Mouse (Mus musculus) embryo, embryonic 11.5 days (tissue): ENCODE measurements at regions not wholly inside any gene's neighbourhood (a gene's known extent, or its start where the extent isn't known, plus 50 kb on each side); places are given as distances from the start of the nearest gene placed in this dataset.

Experiments used
- DNase-seq: peaks from one replicate; pipeline ENCODE4 v3.0.0-alpha.2; 2012; ENCODE audit warnings: low read depth, low spot score

DNA sequence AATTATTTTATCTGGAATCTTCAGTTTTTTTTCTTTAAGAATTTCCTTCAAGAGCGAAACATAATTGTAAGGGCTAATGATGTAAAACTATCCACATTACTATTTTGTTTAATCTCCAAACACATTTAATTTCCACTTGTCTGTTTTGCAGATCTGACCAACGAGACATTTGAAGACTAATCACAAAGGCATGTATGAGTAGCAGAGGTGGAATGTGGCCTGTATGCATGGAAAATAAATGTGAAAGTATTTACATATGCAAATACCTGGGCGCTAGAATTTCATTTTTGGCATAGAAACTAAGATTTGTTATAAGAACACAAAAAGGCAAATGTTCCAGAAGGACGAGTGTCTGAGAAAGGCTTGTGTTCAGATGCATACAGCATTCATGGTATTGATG, 375.2 kb downstream of the Efnb2 start:
- DNase-seq: no peak

DNA sequence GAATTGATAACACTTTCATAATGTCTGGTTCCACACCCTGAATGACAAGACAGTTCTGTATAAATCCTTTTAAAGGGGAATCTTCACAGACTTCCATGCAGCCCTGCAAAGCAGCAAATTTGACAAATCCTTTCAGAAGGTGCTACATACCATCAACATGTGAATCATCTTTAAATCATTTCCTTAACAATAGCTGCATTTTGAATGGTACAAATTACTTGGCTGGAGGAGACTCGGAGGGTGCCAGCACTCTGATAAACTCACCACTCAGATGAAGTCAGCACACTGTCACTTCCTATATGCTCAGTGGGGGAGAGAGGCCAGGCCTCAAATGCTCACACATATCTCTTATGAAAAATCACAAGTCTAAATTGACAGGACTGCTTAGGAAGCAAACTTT, 386.1 kb downstream of the Efnb2 start:
- DNase-seq: no peak

DNA sequence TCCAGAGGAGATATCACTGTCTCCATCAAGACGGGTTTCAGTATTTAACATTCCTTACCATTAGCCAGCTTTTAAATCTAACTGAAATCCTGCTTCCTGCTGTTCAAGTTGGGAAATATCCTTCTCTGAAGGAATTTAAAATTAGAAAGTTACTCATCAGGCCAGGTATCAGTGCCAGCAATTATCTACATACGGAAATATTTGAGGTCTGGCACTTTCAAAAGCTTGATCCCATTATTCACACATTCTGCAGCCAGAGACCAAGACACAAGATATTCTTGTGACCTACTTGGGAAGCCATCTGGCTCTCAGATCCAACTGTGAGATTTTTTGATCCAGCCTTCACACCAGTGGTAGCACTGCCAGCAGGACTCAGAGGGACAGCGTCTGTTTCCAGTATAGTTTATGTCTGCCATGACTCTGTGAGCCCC, 386.8 kb downstream of the Efnb2 start:
- DNase-seq: no peak

DNA sequence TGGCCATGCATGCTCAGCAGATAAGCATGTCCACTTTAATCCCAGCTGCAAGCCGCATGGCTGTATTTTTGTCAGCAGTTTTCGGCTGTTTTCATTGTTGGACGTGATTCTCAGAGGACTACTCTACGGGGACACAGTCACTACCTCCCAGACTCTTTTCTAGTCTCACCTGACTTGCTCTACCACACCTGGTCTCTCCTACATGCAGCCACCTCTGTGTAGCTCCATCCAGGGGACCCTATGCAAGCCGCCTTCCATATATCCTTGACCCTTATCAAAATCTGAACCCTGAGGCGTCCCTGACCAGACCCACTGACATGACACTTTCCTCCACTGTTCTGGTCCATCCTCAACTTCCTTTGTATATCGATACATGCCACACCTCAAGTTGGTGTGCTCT, 402.2 kb downstream of the Efnb2 start:
- DNase-seq: no peak

DNA sequence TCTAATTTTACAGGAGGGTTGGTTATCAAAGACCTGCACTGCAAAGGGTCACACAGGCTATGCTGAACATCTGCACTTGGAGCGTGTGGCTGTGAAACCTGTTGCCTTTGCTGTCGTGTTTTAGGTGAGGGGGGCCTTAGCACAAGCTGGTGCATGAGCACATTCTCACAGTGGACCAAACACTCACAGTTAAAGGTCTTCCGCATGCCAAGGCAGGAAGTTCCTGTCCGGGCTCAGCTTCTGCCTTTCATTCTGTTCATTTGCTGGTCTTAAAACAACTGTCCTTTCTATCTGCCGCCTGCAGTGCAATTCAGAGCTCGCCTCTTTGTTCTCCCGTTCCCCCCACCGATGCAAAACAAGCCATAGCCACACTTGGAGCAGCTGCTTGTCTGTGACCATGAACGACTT, 402.8 kb downstream of the Efnb2 start:
- DNase-seq: no peak

DNA sequence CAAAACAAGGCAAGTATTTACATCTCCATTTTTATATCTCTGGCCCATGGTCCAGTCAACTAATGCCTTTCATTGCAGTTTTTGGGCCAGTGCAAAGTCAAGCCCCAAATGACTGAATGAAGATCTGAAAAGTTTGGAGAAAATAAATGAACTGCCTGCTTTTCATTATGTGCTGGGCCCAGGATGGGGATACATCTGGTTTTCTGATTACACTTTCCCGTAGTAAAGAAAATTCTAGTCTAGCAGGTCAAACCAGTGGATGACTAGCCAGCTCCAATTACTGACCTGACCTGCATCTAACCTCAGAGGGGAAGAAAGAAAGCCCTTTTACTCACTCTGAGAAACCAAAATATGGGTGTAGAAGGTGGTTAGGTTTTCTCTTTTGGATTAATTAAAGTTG, 404.7 kb downstream of the Efnb2 start:
- DNase-seq: no peak

DNA sequence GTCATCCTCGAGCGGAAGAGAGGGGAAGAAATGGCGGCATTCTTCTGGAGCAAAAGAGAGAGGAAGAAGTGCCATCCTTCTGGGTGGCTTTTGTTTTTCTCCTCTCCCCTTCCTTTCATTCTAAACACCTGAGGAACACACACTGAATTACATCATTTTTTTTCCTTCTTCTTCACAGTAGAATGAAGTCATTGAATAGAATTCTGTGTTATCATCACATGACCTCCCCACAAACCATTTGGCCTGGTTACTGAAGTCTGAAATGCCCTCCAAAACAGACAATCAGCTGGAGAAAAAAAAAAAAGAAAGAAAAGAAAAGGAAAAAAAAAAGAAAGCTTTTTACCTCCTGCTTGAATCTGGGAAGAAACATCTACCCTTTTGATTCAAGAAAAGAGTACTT, 406.6 kb downstream of the Efnb2 start:
- no peak for DNase-seq

DNA sequence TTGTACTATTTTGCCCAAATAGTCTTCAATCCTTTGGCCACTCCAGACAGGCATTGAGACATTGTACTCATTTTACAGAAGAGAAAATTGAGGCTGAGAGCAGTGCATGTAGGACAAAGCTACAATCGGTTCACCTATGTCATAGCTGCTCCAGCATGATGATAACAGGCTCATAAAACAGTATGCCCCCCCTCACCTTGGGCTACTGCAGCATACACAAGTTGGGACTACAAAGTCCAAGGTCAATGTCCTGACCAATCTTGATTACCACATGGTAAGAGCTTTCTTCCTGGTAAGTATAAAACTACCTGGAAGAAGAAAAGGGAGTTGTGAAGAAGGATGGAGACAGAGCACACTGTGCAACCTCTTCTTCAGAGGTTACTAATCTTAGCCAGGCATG, 416.4 kb downstream of the Efnb2 start:
- DNase-seq: no peak

DNA sequence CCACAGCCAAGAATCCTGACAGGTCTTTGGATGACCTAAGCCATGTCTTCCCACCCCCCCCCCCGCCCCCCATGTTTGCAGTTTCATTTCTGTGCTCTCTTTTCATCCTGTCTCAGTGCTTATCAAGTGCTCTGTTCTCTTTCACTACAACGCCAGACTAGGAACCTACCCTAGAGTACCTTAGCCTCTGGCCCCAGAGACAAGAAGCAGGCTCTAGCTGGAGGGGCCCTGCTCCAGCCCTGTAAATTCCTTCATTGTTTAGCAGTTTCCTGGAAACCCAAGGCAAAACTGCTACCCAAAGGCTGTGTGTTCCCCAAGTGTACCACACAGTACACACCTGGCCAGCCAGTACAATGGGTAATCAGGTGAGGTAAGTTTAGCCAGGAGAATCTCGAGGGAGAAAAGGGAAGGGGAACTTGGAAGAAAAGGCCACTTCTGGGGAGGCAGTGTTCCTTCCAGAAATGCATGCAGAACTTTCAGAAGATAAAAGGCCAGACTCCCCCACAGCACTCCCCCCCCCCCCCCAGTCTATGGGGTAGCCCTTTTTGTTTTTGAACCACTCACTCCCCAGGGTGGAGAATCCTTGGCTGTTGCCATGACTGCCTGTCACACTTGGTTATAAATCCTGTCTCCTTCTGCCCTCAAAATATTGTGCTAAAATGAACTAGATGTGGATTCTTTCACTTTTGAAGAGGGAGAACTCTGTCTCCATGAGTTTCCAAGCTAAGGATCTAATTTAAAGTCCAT, 419.1 kb downstream of the Efnb2 start:
- DNase-seq: no peak

DNA sequence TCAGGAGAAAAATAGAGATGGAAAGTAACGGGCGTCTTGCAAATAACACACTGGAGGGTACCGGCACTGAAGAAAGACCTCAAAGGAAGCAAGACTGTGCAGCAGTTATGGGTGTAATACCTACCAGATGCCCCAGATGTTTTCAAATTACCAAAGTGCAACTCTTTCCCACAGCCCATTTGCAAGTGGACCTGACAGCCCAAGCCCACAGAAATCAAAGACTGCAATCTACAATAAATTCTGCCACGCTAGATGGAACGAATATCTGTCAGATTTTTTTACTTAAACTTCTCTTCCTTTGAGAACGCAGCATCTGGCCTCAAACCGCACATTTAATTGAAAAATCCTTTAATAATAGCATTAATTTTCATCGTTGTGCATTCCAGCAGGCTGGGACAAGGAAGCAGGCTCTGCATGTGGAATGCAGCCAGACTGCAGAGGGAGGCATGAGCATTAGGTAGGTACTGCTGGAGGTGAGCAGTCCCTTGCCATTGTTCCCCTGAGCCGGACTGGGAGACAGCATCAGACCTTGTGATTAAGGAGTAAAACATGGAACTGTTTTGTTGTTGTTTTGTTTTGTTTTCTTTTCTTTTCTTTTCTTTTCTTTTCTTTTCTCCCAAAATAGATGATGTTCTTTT, 419.9 kb downstream of the Efnb2 start:
- no peak for DNase-seq

DNA sequence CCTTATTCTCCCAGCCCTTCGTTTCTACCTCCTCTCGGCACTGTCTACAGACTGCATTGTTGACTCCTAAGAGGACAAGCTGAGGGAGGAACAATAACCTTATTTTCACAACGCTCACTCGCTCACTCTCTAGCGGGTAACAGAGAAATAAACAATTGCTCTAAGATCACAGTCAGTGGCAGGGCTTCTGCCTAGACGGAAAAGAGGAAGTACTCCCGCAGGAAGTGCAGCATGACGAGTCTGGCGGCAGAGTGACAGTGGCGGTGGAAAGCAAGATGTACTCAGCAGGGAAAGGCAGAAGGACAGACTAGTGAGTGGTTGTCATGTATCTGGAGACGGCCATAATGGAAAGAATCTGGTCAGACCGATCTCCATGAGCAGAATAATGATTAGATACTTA, 421.6 kb downstream of the Efnb2 start:
- no peak for DNase-seq

DNA sequence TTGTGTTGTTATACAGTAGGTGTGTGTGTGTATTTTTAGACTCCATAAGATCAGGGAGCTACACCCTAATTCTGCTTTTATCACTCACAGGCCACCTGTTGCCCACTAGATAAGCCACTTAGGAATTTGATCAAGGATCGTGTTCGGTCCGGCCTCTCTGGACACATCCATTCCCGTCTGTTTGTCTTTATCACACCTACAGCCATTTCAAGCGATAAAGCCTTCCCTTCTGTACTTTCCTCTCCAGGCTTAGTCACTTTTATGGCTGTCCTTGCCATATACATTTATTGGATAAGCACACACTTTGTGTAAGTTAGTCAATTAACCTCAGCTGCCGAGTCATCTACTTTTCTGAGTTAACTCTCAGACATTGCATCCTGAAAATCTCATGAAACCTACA, 423.0 kb downstream of the Efnb2 start:
- DNase-seq: no peak

DNA sequence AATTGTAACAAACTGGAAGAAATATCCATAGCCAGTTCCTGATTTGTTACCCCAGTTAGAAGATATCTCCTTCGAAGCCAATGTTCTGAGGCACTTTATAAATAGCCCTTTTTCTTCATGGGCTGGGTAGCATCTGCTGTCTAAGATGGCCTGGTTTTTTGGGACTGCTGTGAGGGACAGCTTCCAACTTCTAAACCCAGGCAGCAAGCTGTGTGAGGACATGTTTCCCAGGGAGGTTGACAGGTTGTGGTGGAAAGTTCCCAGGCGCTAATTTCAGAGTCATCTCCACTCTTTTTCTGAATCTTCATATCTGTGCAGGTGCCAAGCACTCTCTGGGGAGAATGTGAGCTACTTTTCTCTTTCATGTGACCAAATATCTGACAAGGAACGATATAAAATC, 427.4 kb downstream of the Efnb2 start:
- DNase-seq: no peak

DNA sequence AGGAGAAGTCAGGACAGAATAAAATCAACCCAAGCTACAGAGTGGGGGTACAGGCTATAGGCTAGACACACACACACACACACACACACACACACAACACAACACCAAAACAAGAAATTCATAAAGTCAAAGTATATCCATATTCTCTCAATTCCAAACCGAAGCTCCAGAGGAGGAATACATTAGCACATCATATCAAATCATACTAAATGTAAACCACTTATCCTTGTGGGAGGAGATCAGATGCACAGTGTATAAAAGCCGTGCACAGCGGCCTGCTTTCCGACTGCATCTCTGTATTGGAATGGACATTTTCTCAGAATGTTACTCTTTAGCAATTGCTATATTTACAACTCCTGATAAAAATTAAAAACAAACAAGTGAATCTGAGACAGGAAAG, 427.9 kb downstream of the Efnb2 start:
- DNase-seq: no peak

DNA sequence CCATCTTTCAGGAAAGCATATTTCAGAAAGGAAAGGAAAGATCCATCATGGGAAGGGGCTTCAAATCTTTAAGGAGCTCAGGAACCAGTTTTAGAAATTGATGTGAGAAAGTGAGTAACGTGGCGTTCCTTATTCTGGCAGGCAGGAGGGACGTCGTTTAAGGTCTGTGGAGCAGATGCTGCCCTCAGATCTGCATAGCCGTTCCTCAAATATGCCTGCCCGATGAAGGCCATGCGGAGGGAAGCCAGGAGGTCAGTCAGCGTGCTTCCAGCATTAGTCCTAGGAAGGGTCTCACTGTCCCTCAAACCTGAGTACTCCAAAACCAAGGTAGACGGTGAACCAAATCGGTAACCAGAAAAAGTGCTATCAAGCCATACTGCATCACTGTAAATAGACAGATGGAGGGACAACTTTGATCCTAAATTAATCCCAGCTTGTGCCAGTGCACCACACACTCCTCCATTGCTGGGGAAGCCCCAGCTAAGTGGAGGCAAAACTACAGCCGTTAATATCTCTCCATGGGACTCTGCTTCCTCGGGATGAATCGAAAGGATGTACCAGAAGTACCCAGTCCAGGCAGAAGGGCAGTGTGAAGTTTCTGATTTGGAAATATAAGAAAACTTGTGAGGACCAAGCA, 428.9 kb downstream of the Efnb2 start:
- no peak for DNase-seq

DNA sequence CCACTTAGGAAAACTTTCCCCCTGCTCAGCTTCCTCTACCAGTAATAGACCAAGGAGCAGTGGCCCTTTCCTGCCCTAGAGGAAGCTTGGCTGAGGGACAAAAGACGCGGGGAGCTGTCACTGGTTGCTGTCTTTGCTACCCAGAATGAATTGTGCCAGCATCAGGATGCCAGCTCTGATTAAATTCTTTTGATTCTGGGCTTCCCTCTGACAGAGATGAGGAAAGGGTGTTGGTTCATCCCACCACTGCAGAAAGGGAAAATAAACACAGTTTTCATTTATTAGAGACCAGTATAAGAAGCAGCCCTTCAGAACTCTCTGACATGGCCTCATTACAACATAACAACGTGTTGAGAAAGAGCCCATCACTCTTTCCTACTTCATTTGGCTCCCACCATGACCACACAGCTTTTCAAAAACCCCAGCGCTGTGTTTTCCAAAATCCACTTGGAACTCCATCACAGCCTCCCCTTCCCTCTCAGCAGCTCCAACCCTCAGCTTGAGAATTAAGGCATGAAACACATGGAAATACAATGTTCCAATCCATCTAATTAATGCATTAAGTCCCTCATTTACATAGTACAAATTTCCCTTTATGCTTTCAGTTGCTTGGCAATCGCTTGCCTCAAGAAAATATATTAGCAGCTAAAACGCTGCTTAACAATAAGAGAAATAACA, 429.6 kb downstream of the Efnb2 start:
- no peak for DNase-seq

DNA sequence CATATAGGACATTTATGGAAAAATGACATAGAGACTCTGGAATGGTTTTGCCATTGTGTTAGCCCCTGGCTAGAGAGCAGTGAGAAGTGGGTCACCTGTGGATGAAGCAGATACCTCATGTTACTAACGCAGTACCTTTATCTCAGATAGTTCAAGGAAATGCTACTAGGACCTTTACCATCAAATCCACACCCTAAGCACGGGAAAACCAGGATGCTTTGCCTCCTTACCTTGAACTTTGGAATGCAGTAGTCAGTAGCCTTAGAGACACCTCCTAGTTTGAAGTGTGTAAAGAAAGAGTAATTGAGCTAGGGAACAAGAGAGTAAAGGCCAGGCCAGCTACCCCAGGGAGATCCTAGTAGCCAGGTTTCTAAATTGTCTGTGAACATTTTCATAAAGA, 435.0 kb downstream of the Efnb2 start:
- DNase-seq: no peak

DNA sequence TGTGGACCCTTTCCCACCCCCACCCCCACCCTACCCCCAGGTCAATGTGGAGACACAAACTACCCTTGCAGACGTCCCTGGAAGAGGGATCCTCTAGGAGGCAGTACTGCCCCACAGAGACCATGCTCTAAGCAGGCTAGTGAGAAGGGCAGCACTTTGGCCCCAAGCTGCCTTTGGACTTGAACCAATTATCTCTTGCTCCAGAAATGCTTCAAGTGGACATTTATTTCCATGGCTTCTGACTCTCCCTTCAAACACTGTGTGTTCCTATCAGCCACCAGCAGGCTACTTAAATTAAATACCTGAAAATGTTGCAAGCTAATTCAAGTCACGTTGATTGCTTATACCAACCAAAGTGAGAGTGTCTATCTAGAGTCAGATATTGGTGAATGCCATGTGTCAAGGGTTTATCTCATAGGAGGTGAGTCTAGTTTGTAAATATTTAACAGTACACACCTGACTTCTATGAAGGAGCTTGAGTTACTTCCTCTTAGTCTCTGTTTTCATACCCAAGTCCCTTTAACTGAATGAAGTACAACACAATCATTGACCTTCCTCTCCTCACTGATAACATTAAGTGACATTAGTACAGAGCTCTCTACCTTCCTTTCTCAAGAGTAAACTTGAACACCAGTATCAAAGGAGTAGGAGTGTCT, 435.7 kb downstream of the Efnb2 start:
- no peak for DNase-seq

DNA sequence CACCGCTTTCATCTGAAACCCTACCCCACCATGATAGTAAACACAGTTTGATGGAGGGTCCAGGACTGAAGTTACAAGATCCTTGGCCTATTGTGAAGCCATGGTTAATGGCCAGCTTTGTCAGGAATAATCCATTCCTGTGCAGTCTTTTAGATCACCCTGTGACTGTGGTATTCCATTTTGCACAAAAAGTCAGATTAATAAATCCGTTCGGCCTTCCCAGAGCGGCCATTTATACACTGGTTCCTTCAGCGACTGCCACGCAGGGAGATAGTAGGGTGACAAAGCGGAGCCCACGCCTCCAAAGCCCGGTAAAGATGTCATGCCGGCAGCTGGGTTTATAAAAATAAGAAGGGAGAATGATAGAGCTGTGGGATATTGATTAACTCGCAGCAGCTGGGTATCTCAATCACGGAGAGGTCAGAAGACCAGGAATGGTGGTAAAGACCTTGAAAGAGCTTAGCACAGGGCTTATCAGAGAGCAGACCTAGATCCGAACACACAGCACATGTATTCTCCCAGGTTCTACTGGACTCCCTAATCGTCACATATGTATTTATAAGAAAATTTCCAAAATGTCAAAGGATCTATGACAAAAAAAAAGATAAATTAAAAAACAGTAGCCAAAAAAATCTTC, 440.5 kb downstream of the Efnb2 start:
- DNase-seq: no peak

DNA sequence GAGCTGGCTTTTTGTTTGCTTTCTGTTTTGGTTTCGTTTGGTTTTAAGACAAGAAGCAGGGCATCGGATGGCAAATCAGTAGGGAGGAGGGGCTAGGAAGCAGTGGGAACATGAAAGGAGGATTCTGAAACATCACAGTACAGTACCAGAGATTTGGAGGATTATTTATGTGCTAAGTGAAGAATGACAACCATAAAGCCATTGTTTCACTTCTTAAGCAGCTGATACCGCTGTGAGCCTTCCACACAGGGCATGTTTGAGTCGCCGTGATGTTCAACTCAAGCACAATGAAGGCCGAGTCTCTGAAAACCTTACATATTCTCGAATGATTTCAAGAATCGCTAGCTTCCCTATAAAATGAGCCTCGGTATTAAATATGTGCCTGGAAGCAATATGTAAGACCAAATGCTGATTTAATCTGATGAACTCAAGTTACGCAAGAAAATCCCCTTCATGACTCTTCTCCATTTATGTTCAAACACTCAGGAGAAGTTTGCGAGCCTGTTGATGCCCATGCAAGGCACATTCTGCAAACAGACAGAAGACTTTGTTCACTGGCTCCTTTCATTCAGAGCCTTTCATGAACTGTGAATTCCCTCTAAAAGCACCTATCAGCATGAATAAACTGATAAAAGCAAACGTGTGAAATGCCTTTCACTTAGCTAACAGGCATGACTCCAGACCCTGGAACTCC, 441.2 kb downstream of the Efnb2 start:
- DNase-seq: no peak

DNA sequence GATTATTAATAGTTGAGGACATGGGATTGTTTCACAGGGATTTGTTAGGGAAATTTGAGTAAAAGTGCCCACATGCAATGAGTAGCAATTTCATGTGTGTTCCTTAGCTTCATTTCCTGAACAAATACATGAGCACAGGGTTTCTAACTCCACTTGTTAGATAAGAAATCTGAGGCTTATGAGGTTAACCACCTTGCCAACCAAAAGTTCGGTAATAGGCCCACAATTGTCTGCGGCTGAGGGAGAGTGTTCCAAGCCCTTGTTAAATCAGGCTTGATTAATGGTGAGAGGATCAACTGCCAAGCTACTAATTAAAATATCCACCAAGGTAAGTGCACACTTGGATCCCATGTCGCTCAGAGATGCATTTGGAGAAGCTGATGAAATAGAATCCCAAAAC, 468.0 kb downstream of the Efnb2 start:
- no peak for DNase-seq
